Mouse (Mus musculus): Measurements from ENCODE around the gene Sf3b5. TPM values are rescaled to one million over a fixed set of nuclear protein-coding genes. Genes with fewer than 3 reads are reported as not detected.
A peak's percentile ranks its signal among the peaks of the same experiment; 100 is the strongest.

The Sf3b5 gene
- total and polyA plus RNA-seq, 2 experiments from 2014 or later, result 23.2 to 30.1 TPM

DNA sequence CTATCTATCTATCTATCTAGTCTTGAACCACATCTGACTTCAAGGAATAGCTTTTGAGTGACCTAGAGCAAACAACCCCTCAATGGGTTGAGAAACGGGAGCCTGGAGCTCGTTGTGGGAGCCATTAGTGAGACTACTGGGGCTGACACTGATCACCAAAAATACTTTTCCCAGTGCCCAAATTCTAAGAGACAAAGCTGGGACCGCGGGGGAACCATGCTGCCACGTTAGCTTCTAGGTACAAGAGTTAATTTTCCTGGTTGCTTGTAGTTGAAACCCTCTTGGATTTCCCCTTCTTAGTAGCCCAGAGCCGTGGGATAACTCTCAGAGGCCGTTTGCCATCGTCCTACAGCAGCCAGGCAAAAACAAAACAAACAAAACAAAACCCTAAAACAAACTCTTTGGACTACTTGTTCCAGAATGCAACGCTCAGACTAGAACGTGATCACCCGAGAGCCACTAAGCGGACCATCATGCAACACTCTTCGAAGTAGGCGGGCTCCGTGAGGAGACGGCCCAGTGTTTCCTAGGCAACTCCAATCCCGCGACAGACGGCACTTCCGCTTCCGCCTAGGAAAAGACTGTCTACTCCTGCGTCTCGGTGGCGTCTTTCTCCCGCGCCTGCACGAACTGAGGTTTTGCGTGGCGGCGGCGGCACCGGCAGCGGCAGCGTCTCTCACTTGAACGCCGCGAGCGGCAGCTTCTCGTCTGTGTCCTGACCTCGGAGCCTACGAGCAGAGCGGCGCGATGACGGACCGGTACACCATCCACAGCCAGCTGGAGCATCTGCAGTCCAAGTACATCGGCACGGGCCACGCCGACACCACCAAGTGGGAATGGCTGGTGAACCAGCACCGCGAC is 3.0 kb downstream of the Sf3b5 start:
- Histone ChIP-seq H3K36me3 (replicated peaks; ENCODE audit: control insufficient read depth, insufficient read depth, low read length) (no peaks in the 10 kb centered on the region), H3K9me3 (replicated peaks; ENCODE audit: control insufficient read depth, low read length) (no peaks in the 10 kb centered on the region), H3K9ac (replicated peaks; ENCODE audit: low read depth, low read length) (peak overlapping the region; percentile 82), H3K4me2 (ENCODE audit: low read depth, low read length) (peak overlapping the region; percentile 97), H3K27ac (ENCODE audit: low read depth) (peak overlapping the region; percentile 92), H3K4me3 (ENCODE audit: low read depth, low read length) (peak overlapping the region; percentile 75), H3K4me1 (ENCODE audit: control insufficient read depth, insufficient read depth) (peaks cover 10% of the 10 kb centered on the region), H3K27me3 (ENCODE audit: control insufficient read depth, insufficient read depth, low read length) (no peaks in the 10 kb centered on the region)
- DNase-seq (ENCODE audit: low spot score) (peak; percentile 99), ATAC-seq (ENCODE audit: insufficient read depth, low read depth) (peak; percentile 100)
- WGBS, result 2% methylated on average over 52 of the region's 52 CpGs
- TF ChIP-seq CTCF (IDR thresholded peaks at IDR 0.05; ENCODE audit: low read depth) (no peak), EP300 (IDR thresholded peaks at IDR 0.05; ENCODE audit: low read depth) (no peak)

DNA sequence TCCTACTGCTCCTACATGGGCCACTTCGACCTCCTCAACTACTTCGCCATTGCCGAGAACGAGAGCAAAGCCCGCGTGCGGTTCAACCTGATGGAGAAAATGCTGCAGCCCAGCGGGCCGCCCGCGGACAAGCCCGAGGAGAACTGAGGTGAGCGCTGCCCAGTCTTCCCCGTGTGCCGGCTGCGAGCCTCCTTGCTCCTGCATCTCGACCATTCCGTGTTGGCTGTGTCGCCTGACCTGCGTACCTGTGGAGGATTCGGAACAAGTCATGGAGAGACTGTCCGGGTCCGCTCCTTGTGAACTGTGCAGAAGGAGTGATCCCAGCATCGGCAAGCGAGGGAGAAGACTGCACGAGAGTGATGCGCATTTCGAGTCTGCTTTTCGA is 3.6 kb downstream of the Sf3b5 start:
- Histone ChIP-seq H3K27me3 (ENCODE audit: control insufficient read depth, insufficient read depth, low read length) (no peaks in the 10 kb centered on the region), H3K9ac (replicated peaks; ENCODE audit: low read depth, low read length) (peak overlapping the region; percentile 82), H3K36me3 (replicated peaks; ENCODE audit: control insufficient read depth, insufficient read depth, low read length) (no peaks in the 10 kb centered on the region), H3K27ac (ENCODE audit: low read depth) (peak overlapping the region; percentile 56; the same call in 1 of the 2 replicates), H3K4me1 (ENCODE audit: control insufficient read depth, insufficient read depth) (peaks cover 10% of the 10 kb centered on the region), H3K4me3 (ENCODE audit: low read depth, low read length) (peak overlapping the region; percentile 75), H3K4me2 (ENCODE audit: low read depth, low read length) (peak overlapping the region; percentile 97), H3K9me3 (replicated peaks; ENCODE audit: control insufficient read depth, low read length) (no peaks in the 10 kb centered on the region)
- no peak for ATAC-seq (ENCODE audit: insufficient read depth, low read depth)
- no peak for DNase-seq (ENCODE audit: low spot score)
- WGBS, result 2% methylated on average over 29 of the region's 29 CpGs
- no peak for TF ChIP-seq EP300 (IDR thresholded peaks at IDR 0.05; ENCODE audit: low read depth)
- TF ChIP-seq CTCF (IDR thresholded peaks at IDR 0.05; ENCODE audit: low read depth), result no peak

DNA sequence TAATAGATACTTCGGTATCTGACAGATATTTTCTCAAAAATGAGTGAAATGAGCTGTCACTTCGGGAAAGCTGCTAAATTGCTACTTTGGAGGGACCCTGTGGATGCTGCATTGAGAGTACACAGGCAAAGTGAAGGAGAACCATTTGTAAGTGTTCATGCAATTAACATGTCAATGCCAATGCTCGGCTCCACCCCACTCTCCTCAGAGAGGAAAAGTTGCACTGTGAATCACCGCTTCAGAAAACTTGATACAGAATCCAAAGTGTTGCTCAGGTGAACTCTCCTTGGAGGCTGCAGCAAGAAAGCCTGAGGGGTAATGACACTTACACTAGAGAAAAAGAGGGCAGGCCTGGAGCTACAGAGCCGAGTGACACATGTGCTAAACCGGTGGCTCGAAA is 8.9 kb downstream of the Sf3b5 start:
- H3K4me1 ChIP-seq (ENCODE audit: control insufficient read depth, insufficient read depth), result peaks cover 5% of the 10 kb centered on the region; the same call in 1 of the 2 replicates
- no peak overlapping the region for H3K27ac ChIP-seq (ENCODE audit: low read depth)
- DNase-seq (ENCODE audit: low spot score) (no peak), ATAC-seq (ENCODE audit: insufficient read depth, low read depth) (no peak)
- whole genome bisulfite sequencing, result 74% methylated on average over 7 of the region's 7 CpGs
- no peak overlapping the region for H3K4me2 ChIP-seq (ENCODE audit: low read depth, low read length)
- H3K27me3 ChIP-seq (ENCODE audit: control insufficient read depth, insufficient read depth, low read length), result no peaks in the 10 kb centered on the region
- TF ChIP-seq EP300 (IDR thresholded peaks at IDR 0.05; ENCODE audit: low read depth) (no peak), CTCF (IDR thresholded peaks at IDR 0.05; ENCODE audit: low read depth) (no peak)
- no peak overlapping the region for H3K9ac ChIP-seq (replicated peaks; ENCODE audit: low read depth, low read length)
- H3K9me3 ChIP-seq (replicated peaks; ENCODE audit: control insufficient read depth, low read length), result no peaks in the 10 kb centered on the region
- H3K4me3 ChIP-seq (ENCODE audit: low read depth, low read length), result no peak overlapping the region
- no peaks in the 10 kb centered on the region for H3K36me3 ChIP-seq (replicated peaks; ENCODE audit: control insufficient read depth, insufficient read depth, low read length)

GRCm38 (mm10) chr10:13016573-13016972 is 11.4 kb downstream of the Sf3b5 start:
- Histone ChIP-seq H3K9me3 (replicated peaks; ENCODE audit: control insufficient read depth, low read length) (no peaks in the 10 kb centered on the region), H3K4me1 (ENCODE audit: control insufficient read depth, insufficient read depth) (no peaks in the 10 kb centered on the region), H3K27me3 (ENCODE audit: control insufficient read depth, insufficient read depth, low read length) (no peaks in the 10 kb centered on the region), H3K9ac (replicated peaks; ENCODE audit: low read depth, low read length) (no peak overlapping the region), H3K27ac (ENCODE audit: low read depth) (no peak overlapping the region), H3K4me2 (ENCODE audit: low read depth, low read length) (no peak overlapping the region), H3K36me3 (replicated peaks; ENCODE audit: control insufficient read depth, insufficient read depth, low read length) (no peaks in the 10 kb centered on the region), H3K4me3 (ENCODE audit: low read depth, low read length) (no peak overlapping the region)
- WGBS, result 13% methylated on average over 4 of the region's 4 CpGs
- TF ChIP-seq CTCF (IDR thresholded peaks at IDR 0.05; ENCODE audit: low read depth) (peak; percentile 78), EP300 (IDR thresholded peaks at IDR 0.05; ENCODE audit: low read depth) (no peak)
- ATAC-seq (ENCODE audit: insufficient read depth, low read depth), result peak; percentile 39
- DNase-seq (ENCODE audit: low spot score), result peak; percentile 83

DNA sequence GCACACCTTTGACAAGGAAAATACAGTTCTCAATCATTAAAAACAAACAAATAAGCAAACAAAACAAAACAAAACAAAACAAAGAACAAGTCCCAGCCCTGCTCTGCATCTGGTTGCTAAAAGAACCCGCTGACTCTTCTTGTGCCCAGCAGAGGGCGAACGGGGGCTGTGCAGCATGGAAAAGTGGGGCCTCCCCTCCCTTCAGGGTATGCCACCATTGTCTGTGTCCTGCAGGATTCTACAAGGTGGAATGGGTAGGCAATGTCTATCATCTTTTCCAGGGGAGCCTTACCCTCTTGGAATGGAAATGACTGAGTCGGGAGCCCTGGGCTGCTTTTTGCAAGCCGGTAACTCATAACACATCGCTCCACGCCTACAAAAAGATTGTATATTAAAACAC is 13.4 kb downstream of the Sf3b5 start:
- ATAC-seq (ENCODE audit: insufficient read depth, low read depth), result peak; percentile 33; the same call in 1 of the 2 replicates
- Histone ChIP-seq H3K4me3 (ENCODE audit: low read depth, low read length) (no peak overlapping the region), H3K36me3 (replicated peaks; ENCODE audit: control insufficient read depth, insufficient read depth, low read length) (no peaks in the 10 kb centered on the region), H3K4me2 (ENCODE audit: low read depth, low read length) (no peak overlapping the region), H3K27me3 (ENCODE audit: control insufficient read depth, insufficient read depth, low read length) (no peaks in the 10 kb centered on the region), H3K9ac (replicated peaks; ENCODE audit: low read depth, low read length) (no peak overlapping the region), H3K4me1 (ENCODE audit: control insufficient read depth, insufficient read depth) (no peaks in the 10 kb centered on the region), H3K27ac (ENCODE audit: low read depth) (no peak overlapping the region), H3K9me3 (replicated peaks; ENCODE audit: control insufficient read depth, low read length) (no peaks in the 10 kb centered on the region)
- peak; percentile 54 for DNase-seq (ENCODE audit: low spot score)
- TF ChIP-seq EP300 (IDR thresholded peaks at IDR 0.05; ENCODE audit: low read depth) (no peak), CTCF (IDR thresholded peaks at IDR 0.05; ENCODE audit: low read depth) (peak; percentile 75)
- 65% methylated on average over 7 of the region's 7 CpGs for whole genome bisulfite sequencing
